Mouse (Mus musculus): ENCODE measurements around the gene Mb. TPM values are rescaled to one million over a fixed set of nuclear protein-coding genes. Genes with fewer than 3 reads are reported as not detected.

Mb gene
- total RNA-seq, 1 experiment, result not detected

GRCm38 (mm10) chr15:77014431-77014830 is 36.0 kb downstream of the Mb start:
- H3K9me3 ChIP-seq (ENCODE audit: control insufficient read depth, insufficient read depth, low read depth, low read length), result no peaks in the 10 kb centered on the region
- in situ Hi-C loops (cut with MboI; ENCODE audit: low sequenced_read_pairs in 2 of 2, unreplicated experiment in 2 of 2), result no loop called here
- no peak overlapping the region for H3K27ac ChIP-seq (ENCODE audit: insufficient read depth, low read depth, low read length, poor library complexity, severe bottlenecking)
- H3K36me3 ChIP-seq (ENCODE audit: control insufficient read depth, insufficient read depth, low read length, poor library complexity, severe bottlenecking), result no peaks in the 10 kb centered on the region
- no peak for DNase-seq (ENCODE audit: low read depth, low spot score)
- H3K4me1 ChIP-seq (ENCODE audit: control insufficient read depth in 2 of 2, insufficient read depth in 2 of 2, low read length in 2 of 2, poor library complexity in 1 of 2), result peaks cover 0 to 7% of the 10 kb centered on the region in 2 experiments; a peak in 1 of 4 replicates
- H3K9ac ChIP-seq (ENCODE audit: insufficient read depth, low read depth, low read length, poor library complexity, severe bottlenecking), result no peak overlapping the region
- H3K4me3 ChIP-seq (ENCODE audit: insufficient read depth in 1 of 2, low read depth in 1 of 2, low read length in 2 of 2, poor library complexity in 1 of 2, severe bottlenecking in 1 of 2), result no peak overlapping the region
- TF ChIP-seq CHD2 (IDR thresholded peaks at IDR 0.05; ENCODE audit: low read depth, low read length), result no peak
- TF ChIP-seq HCFC1 (IDR thresholded peaks at IDR 0.05; ENCODE audit: borderline replicate concordance, insufficient read depth, low read length), result no peak
- no peak for TF ChIP-seq MAFK (IDR thresholded peaks at IDR 0.05; ENCODE audit: insufficient read depth, low read depth, low read length)

- no peak for TF ChIP-seq CHD2 (IDR thresholded peaks at IDR 0.05; ENCODE audit: low read depth, low read length)
- TF ChIP-seq HCFC1 (IDR thresholded peaks at IDR 0.05; ENCODE audit: borderline replicate concordance, insufficient read depth, low read length), result no peak
- no peak for TF ChIP-seq ZC3H11A (IDR thresholded peaks at IDR 0.05; ENCODE audit: borderline replicate concordance, low read depth, low read length)
- no peak for TF ChIP-seq MAFK (IDR thresholded peaks at IDR 0.05; ENCODE audit: insufficient read depth, low read depth, low read length)
- TF ChIP-seq ZNF384 (IDR thresholded peaks at IDR 0.05; ENCODE audit: low read depth, low read length), result no peak
- H3K9ac ChIP-seq (ENCODE audit: insufficient read depth, low read depth, low read length, poor library complexity, severe bottlenecking), result peak overlapping the region; percentile 50; the same call in 1 of the 2 replicates
Measured at GRCm38 (mm10) chr15:77013753-77014241, 36.7 kb downstream of the Mb start.

GRCm38 (mm10) chr15:77008851-77009250 is 41.6 kb downstream of the Mb start:
- TF ChIP-seq HCFC1 (IDR thresholded peaks at IDR 0.05; ENCODE audit: borderline replicate concordance, insufficient read depth, low read length), result no peak
- TF ChIP-seq MAFK (IDR thresholded peaks at IDR 0.05; ENCODE audit: insufficient read depth, low read depth, low read length), result no peak
- no peak for TF ChIP-seq CHD2 (IDR thresholded peaks at IDR 0.05; ENCODE audit: low read depth, low read length)
- TF ChIP-seq ZNF384 (IDR thresholded peaks at IDR 0.05; ENCODE audit: low read depth, low read length), result no peak
- TF ChIP-seq ZC3H11A (IDR thresholded peaks at IDR 0.05; ENCODE audit: borderline replicate concordance, low read depth, low read length), result no peak
- Histone ChIP-seq H3K4me1 (ENCODE audit: control insufficient read depth in 2 of 2, insufficient read depth in 2 of 2, low read length in 2 of 2, poor library complexity in 1 of 2) (peaks cover 0 to 4% of the 10 kb centered on the region in 2 experiments; a peak in 1 of 4 replicates), H3K9me3 (ENCODE audit: control insufficient read depth, insufficient read depth, low read depth, low read length) (no peaks in the 10 kb centered on the region), H3K36me3 (ENCODE audit: control insufficient read depth, insufficient read depth, low read length, poor library complexity, severe bottlenecking) (no peaks in the 10 kb centered on the region), H3K27ac (ENCODE audit: insufficient read depth, low read depth, low read length, poor library complexity, severe bottlenecking) (no peak overlapping the region), H3K4me3 (ENCODE audit: insufficient read depth in 1 of 2, low read depth in 1 of 2, low read length in 2 of 2, poor library complexity in 1 of 2, severe bottlenecking in 1 of 2) (no peak overlapping the region), H3K9ac (ENCODE audit: insufficient read depth, low read depth, low read length, poor library complexity, severe bottlenecking) (no peak overlapping the region)
- DNase-seq (ENCODE audit: low read depth, low spot score), result no peak
- in situ Hi-C loops (cut with MboI; ENCODE audit: low sequenced_read_pairs in 2 of 2, unreplicated experiment in 2 of 2), result no loop called here

More at GRCm38 (mm10) chr15:77013753-77014241, 36.7 kb downstream of the Mb start:
- no peak for DNase-seq (ENCODE audit: low read depth, low spot score)
- no peak overlapping the region for H3K27ac ChIP-seq (ENCODE audit: insufficient read depth, low read depth, low read length, poor library complexity, severe bottlenecking)
- H3K36me3 ChIP-seq (ENCODE audit: control insufficient read depth, insufficient read depth, low read length, poor library complexity, severe bottlenecking), result no peaks in the 10 kb centered on the region
- peaks cover 0 to 7% of the 10 kb centered on the region in 2 experiments; a peak in 1 of 4 replicates for H3K4me1 ChIP-seq (ENCODE audit: control insufficient read depth in 2 of 2, insufficient read depth in 2 of 2, low read length in 2 of 2, poor library complexity in 1 of 2)
- H3K9me3 ChIP-seq (ENCODE audit: control insufficient read depth, insufficient read depth, low read depth, low read length), result no peaks in the 10 kb centered on the region
- in situ Hi-C loops (cut with MboI; ENCODE audit: low sequenced_read_pairs in 2 of 2, unreplicated experiment in 2 of 2), result no loop called here
- H3K4me3 ChIP-seq (ENCODE audit: insufficient read depth in 1 of 2, low read depth in 1 of 2, low read length in 2 of 2, poor library complexity in 1 of 2, severe bottlenecking in 1 of 2), result peak overlapping the region; percentile 22 to 33; a peak in 3 of 4 replicates

- Histone ChIP-seq H3K4me3 (ENCODE audit: insufficient read depth in 1 of 2, low read depth in 1 of 2, low read length in 2 of 2, poor library complexity in 1 of 2, severe bottlenecking in 1 of 2) (no peak overlapping the region), H3K4me1 (ENCODE audit: control insufficient read depth in 2 of 2, insufficient read depth in 2 of 2, low read length in 2 of 2, poor library complexity in 1 of 2) (peaks cover 0 to 4% of the 10 kb centered on the region in 2 experiments; a peak in 3 of 4 replicates), H3K9ac (ENCODE audit: insufficient read depth, low read depth, low read length, poor library complexity, severe bottlenecking) (no peak overlapping the region), H3K27ac (ENCODE audit: insufficient read depth, low read depth, low read length, poor library complexity, severe bottlenecking) (no peak overlapping the region), H3K9me3 (ENCODE audit: control insufficient read depth, insufficient read depth, low read depth, low read length) (no peaks in the 10 kb centered on the region), H3K36me3 (ENCODE audit: control insufficient read depth, insufficient read depth, low read length, poor library complexity, severe bottlenecking) (no peaks in the 10 kb centered on the region)
- in situ Hi-C loops (cut with MboI; ENCODE audit: low sequenced_read_pairs in 2 of 2, unreplicated experiment in 2 of 2), result no loop called here
- DNase-seq (ENCODE audit: low read depth, low spot score), result peak; percentile 66
- TF ChIP-seq ZC3H11A (IDR thresholded peaks at IDR 0.05; ENCODE audit: borderline replicate concordance, low read depth, low read length) (peak; percentile 85), HCFC1 (IDR thresholded peaks at IDR 0.05; ENCODE audit: borderline replicate concordance, insufficient read depth, low read length) (no peak), ZNF384 (IDR thresholded peaks at IDR 0.05; ENCODE audit: low read depth, low read length) (0 out of 2 replicates have a peak, but pooled peaks have one; percentile 27), MAFK (IDR thresholded peaks at IDR 0.05; ENCODE audit: insufficient read depth, low read depth, low read length) (no peak), CHD2 (IDR thresholded peaks at IDR 0.05; ENCODE audit: low read depth, low read length) (no peak)
Measured at GRCm38 (mm10) chr15:77003868-77004215, 46.6 kb downstream of the Mb start.

All from ES-E14 (cell line).